Mouse (Mus musculus) ES-E14 (cell line): Measurements from ENCODE around the gene Ppp2r5e.

ENCODE experiments used
- CHD2 ChIP-seq: IDR thresholded peaks from 2 replicates; pipeline ENCODE4 v1.6.1; 2014; ENCODE audit warnings: mild to moderate bottlenecking, low read depth, low read length, inconsistent platforms
- HCFC1 ChIP-seq: IDR thresholded peaks from 2 replicates; pipeline ENCODE4 v1.6.1; 2012; ENCODE audit warnings: low read length, inconsistent platforms, borderline replicate concordance; ENCODE audit not compliant: insufficient read depth
- MAFK ChIP-seq: IDR thresholded peaks from 2 replicates; pipeline ENCODE4 v1.6.1; 2014; ENCODE audit warnings: mild to moderate bottlenecking, low read depth, low read length, inconsistent platforms; ENCODE audit not compliant: insufficient read depth

DNA sequence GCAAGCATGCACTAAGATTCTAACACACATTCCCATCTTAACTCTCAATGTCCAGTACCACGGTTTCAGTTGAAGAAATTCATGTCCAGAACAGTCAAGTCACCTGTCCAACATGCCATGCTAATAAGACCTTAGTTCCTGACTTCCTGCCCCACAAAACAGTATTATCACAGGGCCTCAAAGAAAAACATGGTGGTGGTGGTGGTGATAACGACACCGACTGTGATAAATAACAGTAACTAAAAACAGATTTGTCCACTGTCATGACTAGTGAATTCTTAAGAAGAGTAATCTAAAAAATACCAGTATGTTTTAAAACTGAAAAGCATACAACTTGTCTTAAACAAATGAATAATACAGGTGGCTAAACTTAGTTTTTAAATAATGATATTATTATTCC is 71.8 kb downstream of the Ppp2r5e start:
- TF ChIP-seq MAFK (no peak), CHD2 (no peak), HCFC1 (no peak)
